Mouse (Mus musculus): ENCODE data around the gene Schip1. TPM values are rescaled to one million over a fixed set of nuclear protein-coding genes. Genes with fewer than 3 reads are reported as not detected.

The Schip1 gene
- total RNA-seq, 2 experiments from 2014 or later = 75.2 to 90.8 TPM

DNA sequence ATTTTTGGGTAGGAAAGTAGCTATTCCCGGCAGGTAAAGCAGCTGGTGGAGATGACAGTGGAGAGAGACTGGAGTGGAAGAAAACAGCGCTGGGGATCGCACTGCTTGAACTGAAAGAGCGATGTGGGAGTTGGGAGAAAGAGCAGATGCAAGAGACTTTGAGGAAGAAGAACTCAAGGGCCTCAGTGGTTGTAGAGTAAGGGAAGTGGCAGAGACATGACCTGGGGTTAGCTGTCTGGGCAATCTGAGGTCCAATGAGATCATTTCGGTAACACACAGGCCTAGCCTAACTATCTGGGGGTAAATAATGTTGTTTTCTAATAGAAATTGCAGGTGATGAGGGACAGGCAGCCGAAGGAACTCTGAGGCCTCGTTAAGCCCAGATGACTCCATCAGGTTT is 601.8 kb downstream of the Schip1 start:
- DNase-seq = no peak
- intact Hi-C loops (cut with DNase I; ENCODE audit: low total_unique reads) = no loop called here

DNA sequence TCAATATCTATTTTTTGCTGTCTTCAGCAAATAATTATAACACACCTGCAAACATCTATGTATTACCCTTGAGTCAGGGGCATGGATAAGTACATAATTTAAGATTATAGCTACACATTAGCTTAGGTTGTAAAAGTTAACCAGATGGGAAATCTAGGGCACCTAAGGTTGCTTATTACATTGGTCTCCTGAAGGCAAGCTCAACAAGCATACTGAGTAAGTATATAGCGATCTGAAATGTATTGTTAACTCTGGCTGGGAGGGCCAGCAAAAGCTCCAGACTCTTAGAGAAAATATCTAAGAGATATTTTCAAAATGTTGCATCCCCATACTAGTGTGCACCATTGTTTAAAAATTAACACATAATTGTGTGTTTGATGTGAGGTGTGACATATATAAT is 603.2 kb downstream of the Schip1 start:
- no peak for DNase-seq
- intact Hi-C loops (cut with DNase I; ENCODE audit: low total_unique reads) = no loop called here

DNA sequence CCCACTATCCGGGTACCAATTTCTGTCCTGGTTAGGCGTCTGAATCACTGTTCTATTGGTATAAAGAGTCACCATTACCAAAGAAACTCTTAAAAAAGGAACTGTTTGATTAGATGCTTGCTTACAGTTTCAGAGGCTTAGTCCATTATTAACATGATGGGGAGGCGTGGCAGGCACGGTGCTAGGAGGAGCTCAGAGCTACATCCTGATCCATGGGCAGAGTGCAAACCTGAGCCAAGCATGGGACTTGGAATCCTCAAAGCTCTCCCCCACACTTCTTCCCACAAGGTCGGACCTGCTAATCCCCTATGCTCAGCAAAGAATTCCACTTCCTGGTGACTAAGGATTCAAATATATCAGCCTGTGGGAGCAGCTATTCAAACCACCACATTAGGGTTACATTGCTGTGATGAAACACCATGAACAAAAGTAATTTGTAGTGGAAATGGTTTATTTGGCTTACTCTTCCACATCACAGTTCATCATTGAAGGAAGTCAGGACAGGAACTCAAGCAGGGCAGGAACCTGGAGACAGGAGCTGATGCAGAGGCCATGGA is 604.9 kb downstream of the Schip1 start:
- intact Hi-C loops (cut with DNase I; ENCODE audit: low total_unique reads) = no loop called here
- DNase-seq = no peak

DNA sequence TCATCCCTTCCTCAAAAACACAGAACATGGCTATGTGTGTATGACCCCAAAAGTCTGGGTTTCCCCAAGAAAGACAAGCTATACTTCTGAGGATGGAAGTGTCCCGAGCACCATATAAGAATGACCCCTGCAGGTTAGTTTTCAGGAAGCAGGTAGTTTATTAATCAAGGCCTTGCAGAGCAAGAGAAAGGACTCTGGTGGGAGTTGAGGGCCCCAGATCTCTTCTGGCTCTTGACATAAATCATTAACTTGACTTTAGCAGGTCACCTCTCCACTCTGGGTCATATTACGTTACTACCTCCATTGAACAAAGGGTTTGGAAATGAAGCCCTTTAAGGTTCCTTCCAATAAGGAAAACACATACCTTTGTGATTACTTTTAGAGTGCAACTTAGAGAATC is 610.1 kb downstream of the Schip1 start:
- no peak for DNase-seq
- intact Hi-C loops (cut with DNase I; ENCODE audit: low total_unique reads) = no loop called here

DNA sequence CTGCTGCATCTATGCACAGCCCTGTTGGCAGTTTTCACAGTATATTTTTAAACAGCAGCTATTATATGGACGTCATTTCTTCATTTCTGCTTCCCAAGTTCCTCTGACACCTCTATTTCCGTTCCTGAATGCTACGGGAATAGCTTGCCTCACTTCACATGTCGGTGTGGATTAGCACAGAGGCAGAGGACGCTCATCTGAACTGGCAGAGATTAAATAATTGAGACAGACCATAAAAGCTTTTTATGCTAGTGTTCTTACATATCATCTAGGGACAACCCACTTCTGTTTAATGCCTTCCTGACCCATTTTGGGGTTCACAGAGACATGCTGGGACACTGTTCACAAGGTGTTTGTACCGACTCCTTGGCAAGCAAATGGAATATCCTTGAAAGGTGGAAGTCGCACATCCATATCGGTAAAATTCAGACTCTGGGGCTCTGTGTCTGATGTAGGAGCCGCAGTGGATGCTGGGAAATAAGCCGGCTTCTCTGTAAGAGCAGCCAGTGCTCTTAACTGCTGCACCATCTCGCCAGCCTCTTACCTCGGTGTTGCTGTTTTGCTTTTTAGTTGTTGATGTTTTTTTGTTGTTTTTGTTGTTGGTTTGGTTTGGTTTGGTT is 610.7 kb downstream of the Schip1 start:
- intact Hi-C loops (cut with DNase I; ENCODE audit: low total_unique reads) = no loop called here

More for the DNA sequence above, 610.7 kb downstream of the Schip1 start:
- DNase-seq = no peak

Other genes starting within 250 kb of the Schip1 start
- not detected for gene Iqcj, start 172.6 kb upstream of the Schip1 start, total RNA-seq (2021)
- not detected for gene Iqschfp, start 172.6 kb upstream of the Schip1 start, total RNA-seq (2021)